Mouse (Mus musculus): Measurements from ENCODE around the gene Mctp1.

GRCm38 (mm10) chr13:76560918-76561317 is 176.6 kb downstream of the Mctp1 start:
- TF ChIP-seq GATA1 (IDR thresholded peaks at IDR 0.05; ENCODE audit: borderline replicate concordance, low read length) (no peak), FLI1 (IDR thresholded peaks at IDR 0.05; ENCODE audit: low read length) (no peak)
